Mouse (Mus musculus) forebrain, embryonic 15.5 days (tissue): ENCODE results near the gene Zfp770. TPM values are rescaled to one million over a fixed set of nuclear protein-coding genes. Genes with fewer than 3 reads are reported as not detected.

Experiments used
- ATAC-seq: fragments of 200-750 bp; cut with Nextera tagmentation; replicated peaks from 2 replicates; pipeline ENCODE4 v1.8.0; 2017; ENCODE audit warnings: mild to moderate bottlenecking, moderate TSS enrichment, moderate library complexity
- H3K27ac ChIP-seq: fragments of 300-500 bp; sonication (generic); replicated peaks from 2 replicates; pipeline ENCODE4 v1.5.1; 2015; ENCODE audit warnings: mild to moderate bottlenecking, inconsistent platforms
- H3K27me3 ChIP-seq: fragments of 300-500 bp; sonication (generic); 2 replicates; pipeline ENCODE4 v1.6.1; 2015; ENCODE audit warnings: inconsistent platforms
- H3K36me3 ChIP-seq: fragments of 300-500 bp; sonication (generic); 2 replicates; pipeline ENCODE4 v1.6.1; 2015; ENCODE audit warnings: mild to moderate bottlenecking, inconsistent platforms
- H3K4me1 ChIP-seq: fragments of 300-500 bp; sonication (generic); 2 replicates; pipeline ENCODE4 v1.6.1; 2015; ENCODE audit warnings: inconsistent platforms
- H3K4me2 ChIP-seq: fragments of 300-500 bp; sonication (generic); replicated peaks from 2 replicates; pipeline ENCODE4 v1.6.1; 2015; ENCODE audit warnings: mild to moderate bottlenecking, inconsistent platforms
- H3K4me3 ChIP-seq: fragments of 300-500 bp; sonication (generic); 2 replicates; pipeline ENCODE4 v1.5.1; 2015; ENCODE audit warnings: mild to moderate bottlenecking, inconsistent platforms
- H3K9ac ChIP-seq: fragments of 300-500 bp; sonication (generic); replicated peaks from 2 replicates; pipeline ENCODE4 v1.6.1; 2015; ENCODE audit warnings: mild to moderate bottlenecking, inconsistent platforms
- H3K9me3 ChIP-seq: fragments of 300-500 bp; sonication (generic); 2 replicates; pipeline ENCODE4 v1.6.1; 2016; ENCODE audit warnings: inconsistent platforms
- WGBS: fragments of 180-500 bp; shearing (Covaris S2); methylation state at CpG from one replicate; pipeline ENCODE4 v1.1.7; 2015; ENCODE audit warnings: mixed read lengths; 5-methylcytosine and 5-hydroxymethylcytosine counted together
- polyA plus RNA-seq: library from polyadenylated mRNA; unstranded; fragments of >200 nt; fragmentation: Nextera tagmentation; extraction: Ambion mirVana; gene quantifications from 2 replicates; pipeline ENCODE4 v1.2.1, GENCODE M21; 2015

The Zfp770 gene
- polyA plus RNA-seq, 1 experiment from 2014 or later = 5.5 TPM

GRCm38 (mm10) chr2:114174651-114175484, 26.4 kb downstream of the Zfp770 start:
- Histone ChIP-seq H3K4me3 (peak overlapping the region; percentile 97), H3K4me2 (peak overlapping the region; percentile 84), H3K36me3 (peaks cover 10% of the 10 kb centered on the region; the same call in 1 of the 2 replicates), H3K4me1 (peaks cover 13% of the 10 kb centered on the region), H3K27ac (no peak overlapping the region), H3K27me3 (no peaks in the 10 kb centered on the region), H3K9me3 (no peaks in the 10 kb centered on the region), H3K9ac (peak overlapping the region; percentile 84)
- under 1% methylated on average over 44 of the region's 44 CpGs for WGBS
- peak; percentile 98 for ATAC-seq

- no peak for ATAC-seq
These were observed 28.0 kb downstream of the Zfp770 start for GRCm38 (mm10) chr2:114173248-114173647.

GRCm38 (mm10) chr2:114167837-114168236, 33.4 kb downstream of the Zfp770 start:
- H3K36me3 ChIP-seq = peaks cover 37% of the 10 kb centered on the region

More at GRCm38 (mm10) chr2:114173248-114173647, 28.0 kb downstream of the Zfp770 start:
- Histone ChIP-seq H3K4me2 (no peak overlapping the region), H3K27me3 (no peaks in the 10 kb centered on the region), H3K27ac (no peak overlapping the region), H3K9me3 (no peaks in the 10 kb centered on the region), H3K36me3 (peaks cover 16% of the 10 kb centered on the region; the same call in 1 of the 2 replicates), H3K9ac (no peak overlapping the region), H3K4me3 (no peak overlapping the region), H3K4me1 (peaks cover 13% of the 10 kb centered on the region)

GRCm38 (mm10) chr2:114161978-114162377, 39.3 kb downstream of the Zfp770 start:
- Histone ChIP-seq H3K9me3 (no peaks in the 10 kb centered on the region), H3K4me3 (no peak overlapping the region), H3K4me1 (no peaks in the 10 kb centered on the region), H3K27me3 (no peaks in the 10 kb centered on the region), H3K27ac (no peak overlapping the region), H3K4me2 (no peak overlapping the region), H3K9ac (no peak overlapping the region), H3K36me3 (peaks cover 57% of the 10 kb centered on the region)
- no peak for ATAC-seq
- 90% methylated on average over 1 of the region's 1 CpGs for WGBS

More at GRCm38 (mm10) chr2:114167837-114168236, 33.4 kb downstream of the Zfp770 start:
- Histone ChIP-seq H3K4me1 (no peaks in the 10 kb centered on the region), H3K27ac (no peak overlapping the region), H3K27me3 (no peaks in the 10 kb centered on the region), H3K4me2 (no peak overlapping the region), H3K9me3 (no peaks in the 10 kb centered on the region), H3K4me3 (no peak overlapping the region), H3K9ac (no peak overlapping the region)
- no peak for ATAC-seq

- Histone ChIP-seq H3K4me3 (no peak overlapping the region), H3K27ac (no peak overlapping the region), H3K9ac (no peak overlapping the region), H3K4me2 (no peak overlapping the region), H3K9me3 (no peaks in the 10 kb centered on the region), H3K27me3 (no peaks in the 10 kb centered on the region), H3K36me3 (peaks cover 74% of the 10 kb centered on the region), H3K4me1 (no peaks in the 10 kb centered on the region)
- WGBS = 88% methylated on average over 4 of the region's 4 CpGs
- no peak for ATAC-seq
These were observed 43.9 kb downstream of the Zfp770 start for GRCm38 (mm10) chr2:114157345-114157744.

- Histone ChIP-seq H3K27me3 (no peaks in the 10 kb centered on the region), H3K9me3 (no peaks in the 10 kb centered on the region), H3K9ac (no peak overlapping the region), H3K4me3 (no peak overlapping the region), H3K27ac (no peak overlapping the region), H3K4me2 (no peak overlapping the region), H3K36me3 (peaks cover 72% of the 10 kb centered on the region), H3K4me1 (no peaks in the 10 kb centered on the region)
- WGBS = 100% methylated on average over 1 of the region's 1 CpGs
- ATAC-seq = no peak
These were observed 44.6 kb downstream of the Zfp770 start for GRCm38 (mm10) chr2:114156639-114157038.

GRCm38 (mm10) chr2:114153247-114153646, 48.0 kb downstream of the Zfp770 start:
- Histone ChIP-seq H3K4me2 (no peak overlapping the region), H3K4me1 (no peaks in the 10 kb centered on the region), H3K9ac (no peak overlapping the region), H3K9me3 (no peaks in the 10 kb centered on the region), H3K27ac (no peak overlapping the region), H3K36me3 (peaks cover 77% of the 10 kb centered on the region), H3K4me3 (no peak overlapping the region), H3K27me3 (no peaks in the 10 kb centered on the region)
- WGBS = 94% methylated on average over 6 of the region's 6 CpGs
- ATAC-seq = no peak

- H3K27me3 ChIP-seq = no peaks in the 10 kb centered on the region
- 88% methylated on average over 15 of the region's 15 CpGs for WGBS
- H3K4me1 ChIP-seq = no peaks in the 10 kb centered on the region
- no peaks in the 10 kb centered on the region for H3K9me3 ChIP-seq
- no peak overlapping the region for H3K27ac ChIP-seq
- peaks cover 69% of the 10 kb centered on the region for H3K36me3 ChIP-seq
- no peak for ATAC-seq
- no peak overlapping the region for H3K4me2 ChIP-seq
- H3K9ac ChIP-seq = no peak overlapping the region
- no peak overlapping the region for H3K4me3 ChIP-seq
These were observed 54.3 kb downstream of the Zfp770 start for GRCm38 (mm10) chr2:114146864-114147458.

GRCm38 (mm10) chr2:114145315-114145801, 55.9 kb downstream of the Zfp770 start:
- Histone ChIP-seq H3K4me1 (no peaks in the 10 kb centered on the region), H3K4me2 (no peak overlapping the region), H3K9ac (no peak overlapping the region), H3K36me3 (peaks cover 72% of the 10 kb centered on the region), H3K4me3 (no peak overlapping the region), H3K9me3 (no peaks in the 10 kb centered on the region), H3K27me3 (no peaks in the 10 kb centered on the region), H3K27ac (no peak overlapping the region)
- 76% methylated on average over 6 of the region's 6 CpGs for WGBS
- no peak for ATAC-seq

- no peak overlapping the region for H3K4me3 ChIP-seq
- peaks cover 72% of the 10 kb centered on the region for H3K36me3 ChIP-seq
- WGBS = 85% methylated on average over 5 of the region's 5 CpGs
- no peak overlapping the region for H3K27ac ChIP-seq
- no peaks in the 10 kb centered on the region for H3K27me3 ChIP-seq
- ATAC-seq = no peak
- H3K4me1 ChIP-seq = no peaks in the 10 kb centered on the region
- H3K9ac ChIP-seq = no peak overlapping the region
- H3K4me2 ChIP-seq = no peak overlapping the region
- no peaks in the 10 kb centered on the region for H3K9me3 ChIP-seq
These were observed 56.4 kb downstream of the Zfp770 start for GRCm38 (mm10) chr2:114144915-114145314.

GRCm38 (mm10) chr2:114143842-114144241, 57.4 kb downstream of the Zfp770 start:
- H3K27ac ChIP-seq = no peak overlapping the region
- no peak overlapping the region for H3K9ac ChIP-seq
- no peak overlapping the region for H3K4me2 ChIP-seq
- H3K4me3 ChIP-seq = no peak overlapping the region
- H3K36me3 ChIP-seq = peaks cover 74% of the 10 kb centered on the region
- 75% methylated on average over 6 of the region's 6 CpGs for WGBS
- ATAC-seq = no peak
- H3K27me3 ChIP-seq = no peaks in the 10 kb centered on the region
- no peaks in the 10 kb centered on the region for H3K4me1 ChIP-seq
- H3K9me3 ChIP-seq = no peaks in the 10 kb centered on the region
